Mouse (Mus musculus) splenic B cell, adult 2 months (primary cell): Measurements from ENCODE around the gene Avl9.

Experiments used
- DNase-seq: peaks from one replicate; pipeline ENCODE4 v3.0.0-alpha.2; 2011; ENCODE audit warnings: low read depth, low spot score
- H3K27me3 ChIP-seq: 2 replicates; pipeline ENCODE4 v1.6.1; 2012; ENCODE audit warnings: mild to moderate bottlenecking, low read length, moderate library complexity, mixed read lengths; ENCODE audit not compliant: control insufficient read depth, poor library complexity, insufficient read depth, severe bottlenecking
- H3K36me3 ChIP-seq: 2 replicates; pipeline ENCODE4 v1.6.1; 2012; ENCODE audit warnings: mild to moderate bottlenecking, low read length, moderate library complexity, mixed read lengths; ENCODE audit not compliant: control insufficient read depth, poor library complexity, insufficient read depth, severe bottlenecking

Gene Avl9

GRCm38 (mm10) chr6:56765696-56766095 is 51.0 kb downstream of the Avl9 start:
- Histone ChIP-seq H3K27me3 (no peaks in the 10 kb centered on the region), H3K36me3 (0 out of 2 replicates have a peak, but pooled peaks cover 4% of the 10 kb centered on the region)
- no peak for DNase-seq

- H3K27me3 ChIP-seq, result no peaks in the 10 kb centered on the region
- peaks cover 13% of the 10 kb centered on the region for H3K36me3 ChIP-seq
- no peak for DNase-seq
Measured at GRCm38 (mm10) chr6:56775816-56776215, 61.1 kb downstream of the Avl9 start.

- Histone ChIP-seq H3K36me3 (peaks cover 16% of the 10 kb centered on the region), H3K27me3 (no peaks in the 10 kb centered on the region)
- DNase-seq, result no peak
Measured at GRCm38 (mm10) chr6:56779636-56780035, 64.9 kb downstream of the Avl9 start.

- Histone ChIP-seq H3K27me3 (no peaks in the 10 kb centered on the region), H3K36me3 (peaks cover 12% of the 10 kb centered on the region)
- DNase-seq, result no peak
Measured at GRCm38 (mm10) chr6:56783561-56784272, 69.0 kb downstream of the Avl9 start.

- Histone ChIP-seq H3K36me3 (peaks cover 14% of the 10 kb centered on the region), H3K27me3 (no peaks in the 10 kb centered on the region)
- DNase-seq, result no peak
Measured at GRCm38 (mm10) chr6:56785068-56785467, 70.4 kb downstream of the Avl9 start.

- peaks cover 3% of the 10 kb centered on the region; the same call in 1 of the 2 replicates for H3K36me3 ChIP-seq
- no peaks in the 10 kb centered on the region for H3K27me3 ChIP-seq
- no peak for DNase-seq
Measured at GRCm38 (mm10) chr6:56787668-56788067, 73.0 kb downstream of the Avl9 start.

- Histone ChIP-seq H3K36me3 (peaks cover 3% of the 10 kb centered on the region; the same call in 1 of the 2 replicates), H3K27me3 (no peaks in the 10 kb centered on the region)
- DNase-seq, result no peak
Measured at GRCm38 (mm10) chr6:56789336-56789735, 74.6 kb downstream of the Avl9 start.

- no peak for DNase-seq
- H3K36me3 ChIP-seq, result no peaks in the 10 kb centered on the region
- no peaks in the 10 kb centered on the region for H3K27me3 ChIP-seq
Measured at GRCm38 (mm10) chr6:56794834-56795233, 80.1 kb downstream of the Avl9 start.

GRCm38 (mm10) chr6:56796232-56796631 is 81.5 kb downstream of the Avl9 start:
- Histone ChIP-seq H3K27me3 (no peaks in the 10 kb centered on the region), H3K36me3 (no peaks in the 10 kb centered on the region)
- DNase-seq, result no peak

- no peaks in the 10 kb centered on the region for H3K36me3 ChIP-seq
- no peaks in the 10 kb centered on the region for H3K27me3 ChIP-seq
- DNase-seq, result peak; percentile 63
Measured at GRCm38 (mm10) chr6:56796668-56797141, 82.0 kb downstream of the Avl9 start.

- no peaks in the 10 kb centered on the region for H3K36me3 ChIP-seq
- peak; percentile 93 for DNase-seq
- H3K27me3 ChIP-seq, result no peaks in the 10 kb centered on the region
Measured at GRCm38 (mm10) chr6:56797311-56798151, 82.8 kb downstream of the Avl9 start, which contains the start of gene Kbtbd2. Kbtbd2 (minus strand) TSS chr6:56797813.

GRCm38 (mm10) chr6:56798152-56798465 is 83.4 kb downstream of the Avl9 start:
- no peaks in the 10 kb centered on the region for H3K27me3 ChIP-seq
- H3K36me3 ChIP-seq, result no peaks in the 10 kb centered on the region
- peak; percentile 50 for DNase-seq

GRCm38 (mm10) chr6:56805026-56805425 is 90.3 kb downstream of the Avl9 start:
- H3K27me3 ChIP-seq, result no peaks in the 10 kb centered on the region
- no peak for DNase-seq
- H3K36me3 ChIP-seq, result no peaks in the 10 kb centered on the region

- H3K36me3 ChIP-seq, result no peaks in the 10 kb centered on the region
- H3K27me3 ChIP-seq, result no peaks in the 10 kb centered on the region
- DNase-seq, result no peak
Measured at GRCm38 (mm10) chr6:56806195-56806594, 91.5 kb downstream of the Avl9 start.

- DNase-seq, result peak; percentile 81
- Histone ChIP-seq H3K27me3 (no peaks in the 10 kb centered on the region), H3K36me3 (no peaks in the 10 kb centered on the region)
Measured at GRCm38 (mm10) chr6:56808656-56809055, 94.0 kb downstream of the Avl9 start.
